Mouse (Mus musculus): Measurements from ENCODE around the gene Akap13. TPM values are rescaled to one million over a fixed set of nuclear protein-coding genes. Genes with fewer than 3 reads are reported as not detected.
A peak's percentile ranks its signal among the peaks of the same experiment; 100 is the strongest.

The Akap13 gene
- polyA plus RNA-seq, 1 experiment from 2014 or later = 33.4 TPM

DNA sequence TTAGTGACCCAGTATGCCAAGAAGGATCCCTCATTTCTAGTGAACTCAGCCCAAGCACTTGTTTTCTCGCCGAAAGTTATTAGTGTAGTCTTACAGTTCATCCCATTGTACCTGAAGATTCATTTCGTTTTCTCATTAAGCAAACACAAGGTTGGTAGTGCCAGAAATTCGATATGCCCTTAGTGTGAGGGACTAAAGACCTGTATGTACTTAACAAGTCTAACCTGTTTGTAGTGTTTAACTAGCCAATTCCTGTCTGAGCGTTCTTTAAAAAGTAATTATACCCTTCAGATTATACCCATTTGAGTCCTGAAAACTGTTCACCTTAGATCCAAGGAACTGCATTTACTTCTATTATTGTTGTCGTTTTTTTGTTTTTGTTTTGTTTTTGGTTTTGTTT lies 130.1 kb downstream of the Akap13 start:
- H3K4me2 ChIP-seq = no peak overlapping the region
- no peak for DNase-seq
- peak overlapping the region; percentile 69; the same call in 1 of the 2 replicates for H3K9ac ChIP-seq
- no peak overlapping the region for H3K4me3 ChIP-seq (replicated peaks)
- 72% methylated on average over 6 of the region's 6 CpGs for WGBS (ENCODE audit: insufficient replicate concordance)
- no peak for ATAC-seq (ENCODE audit: low read depth)
- H3K9me3 ChIP-seq (replicated peaks) = no peaks in the 10 kb centered on the region
- H3K27ac ChIP-seq = peak overlapping the region; percentile 64
- H3K36me3 ChIP-seq = peaks cover under 1% of the 10 kb centered on the region
- H3K27me3 ChIP-seq = no peaks in the 10 kb centered on the region
- peaks cover 77% of the 10 kb centered on the region for H3K4me1 ChIP-seq (replicated peaks)

DNA sequence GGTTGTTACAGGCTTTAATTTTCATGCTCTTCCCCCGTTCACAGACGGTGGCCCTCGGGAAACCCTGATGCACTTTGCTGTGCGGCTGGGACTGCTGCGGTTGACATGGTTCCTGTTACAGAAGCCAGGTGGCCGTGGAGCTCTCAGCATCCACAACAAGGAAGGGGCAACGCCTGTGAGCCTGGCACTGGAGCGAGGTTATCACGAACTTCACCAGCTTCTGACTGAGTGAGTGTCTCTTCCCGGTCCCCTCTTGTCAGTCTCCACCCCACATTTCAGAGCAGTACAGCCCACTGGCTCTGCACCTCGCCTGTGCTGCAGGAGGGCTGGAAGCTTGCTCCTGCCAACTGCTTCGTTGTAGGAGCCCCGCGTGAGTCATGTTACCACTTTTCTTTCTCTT lies 130.8 kb downstream of the Akap13 start:
- H3K9me3 ChIP-seq (replicated peaks) = no peaks in the 10 kb centered on the region
- peaks cover 5% of the 10 kb centered on the region; the same call in 1 of the 2 replicates for H3K36me3 ChIP-seq
- ATAC-seq (ENCODE audit: low read depth) (peak; percentile 91), DNase-seq (peak; percentile 64)
- peaks cover 82% of the 10 kb centered on the region for H3K4me1 ChIP-seq (replicated peaks)
- H3K4me2 ChIP-seq = peak overlapping the region; percentile 76
- peak overlapping the region; percentile 58 for H3K4me3 ChIP-seq (replicated peaks)
- peak overlapping the region; percentile 69 for H3K9ac ChIP-seq
- no peaks in the 10 kb centered on the region for H3K27me3 ChIP-seq
- 9% methylated on average over 14 of the region's 14 CpGs for WGBS (ENCODE audit: insufficient replicate concordance)
- H3K27ac ChIP-seq = peak overlapping the region; percentile 86

DNA sequence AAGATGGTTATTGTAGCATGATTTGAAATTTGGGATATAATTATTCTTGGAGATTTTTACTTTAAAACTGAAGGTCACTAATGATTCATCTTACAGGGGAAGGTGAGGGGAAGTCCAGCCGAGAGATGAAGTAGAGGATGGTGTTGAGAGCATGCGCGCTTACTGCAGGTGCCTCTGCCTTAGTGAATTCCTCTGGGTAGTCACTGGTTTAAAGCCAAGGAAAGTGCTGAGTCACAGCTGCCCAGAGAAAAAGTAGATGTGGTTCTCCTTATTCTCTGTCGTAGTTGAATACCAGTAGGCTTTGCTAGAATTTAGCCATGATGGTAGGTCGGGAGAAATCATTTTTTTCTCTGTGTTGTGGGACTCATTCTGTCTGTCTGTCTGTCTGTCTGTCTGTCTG lies 132.4 kb downstream of the Akap13 start:
- WGBS (ENCODE audit: insufficient replicate concordance) = 17% methylated on average over 5 of the region's 5 CpGs
- ATAC-seq (ENCODE audit: low read depth) (peak; percentile 75), DNase-seq (peak; percentile 69)
- Histone ChIP-seq H3K4me2 (peak overlapping the region; percentile 76), H3K9ac (peak overlapping the region; percentile 74), H3K4me3 (replicated peaks) (peak overlapping the region; percentile 58), H3K27ac (peak overlapping the region; percentile 88), H3K4me1 (replicated peaks) (peaks cover 79% of the 10 kb centered on the region), H3K36me3 (peaks cover 7% of the 10 kb centered on the region; the same call in 1 of the 2 replicates), H3K9me3 (replicated peaks) (no peaks in the 10 kb centered on the region), H3K27me3 (no peaks in the 10 kb centered on the region)

DNA sequence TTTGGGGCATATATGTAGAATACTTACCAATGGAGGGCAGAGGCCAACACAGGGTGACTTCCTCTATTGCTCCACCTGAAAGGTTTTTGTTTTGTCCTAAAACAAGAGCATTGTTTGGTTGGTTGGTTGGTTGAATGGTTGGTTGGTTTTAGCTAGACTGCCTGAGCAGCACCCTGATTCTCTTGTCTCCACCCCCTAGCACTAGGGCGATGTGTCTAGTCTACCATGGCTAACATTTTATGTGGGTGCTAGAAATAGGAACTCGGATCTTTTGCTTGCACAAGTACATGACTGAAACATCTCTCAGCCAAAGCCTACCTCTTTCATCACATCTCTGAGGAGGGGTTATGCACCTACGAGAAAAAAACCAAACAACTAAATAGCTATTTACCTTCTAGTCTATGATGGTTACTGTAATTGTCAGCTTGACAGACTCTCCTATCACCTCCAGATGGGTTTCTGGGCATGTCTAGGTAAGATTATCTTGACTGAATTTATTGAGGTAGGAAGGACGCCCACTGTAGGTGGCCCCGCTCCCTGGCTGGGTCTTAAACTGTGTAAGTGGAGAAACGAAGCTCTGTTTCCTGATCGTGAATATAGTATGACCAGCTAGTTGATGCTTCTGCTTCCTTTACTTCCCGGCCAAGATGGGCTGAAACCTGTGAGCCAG lies 134.1 kb downstream of the Akap13 start:
- Histone ChIP-seq H3K4me2 (peak overlapping the region; percentile 47), H3K27me3 (no peaks in the 10 kb centered on the region), H3K36me3 (peaks cover 7% of the 10 kb centered on the region; the same call in 1 of the 2 replicates), H3K27ac (peak overlapping the region; percentile 81), H3K9me3 (replicated peaks) (no peaks in the 10 kb centered on the region), H3K9ac (peak overlapping the region; percentile 36), H3K4me3 (replicated peaks) (peak overlapping the region; percentile 10; the same call in 1 of the 2 replicates), H3K4me1 (replicated peaks) (peaks cover 78% of the 10 kb centered on the region)
- DNase-seq (no peak), ATAC-seq (ENCODE audit: low read depth) (peak; percentile 58)
- 49% methylated on average over 8 of the region's 8 CpGs for WGBS (ENCODE audit: insufficient replicate concordance)

DNA sequence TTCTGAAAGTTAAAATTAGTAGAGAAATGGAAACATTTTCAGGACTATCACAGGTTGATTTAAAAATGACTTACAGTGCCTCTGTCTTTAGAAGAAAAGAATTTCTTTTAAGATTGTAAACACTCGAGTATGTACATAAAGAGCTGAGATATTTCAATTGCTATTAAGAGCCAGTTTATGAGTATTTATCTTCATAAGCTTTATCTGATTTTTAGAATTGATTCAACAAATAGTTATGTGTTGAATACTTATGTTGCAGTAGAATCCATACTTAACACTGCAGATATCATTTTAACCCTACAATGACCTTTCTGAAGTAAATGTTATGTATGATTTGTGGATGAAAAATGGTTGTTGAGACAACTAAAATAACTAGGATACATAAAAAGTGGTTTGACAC lies 136.6 kb downstream of the Akap13 start:
- ATAC-seq (ENCODE audit: low read depth) (no peak), DNase-seq (no peak)
- H3K4me2 ChIP-seq = no peak overlapping the region
- H3K9ac ChIP-seq = no peak overlapping the region
- 57% methylated on average over 1 of the region's 1 CpGs for WGBS (ENCODE audit: insufficient replicate concordance)
- peaks cover 75% of the 10 kb centered on the region for H3K4me1 ChIP-seq (replicated peaks)
- H3K36me3 ChIP-seq = peaks cover 7% of the 10 kb centered on the region; the same call in 1 of the 2 replicates
- no peaks in the 10 kb centered on the region for H3K27me3 ChIP-seq
- no peak overlapping the region for H3K27ac ChIP-seq
- no peak overlapping the region for H3K4me3 ChIP-seq (replicated peaks)
- H3K9me3 ChIP-seq (replicated peaks) = no peaks in the 10 kb centered on the region

DNA sequence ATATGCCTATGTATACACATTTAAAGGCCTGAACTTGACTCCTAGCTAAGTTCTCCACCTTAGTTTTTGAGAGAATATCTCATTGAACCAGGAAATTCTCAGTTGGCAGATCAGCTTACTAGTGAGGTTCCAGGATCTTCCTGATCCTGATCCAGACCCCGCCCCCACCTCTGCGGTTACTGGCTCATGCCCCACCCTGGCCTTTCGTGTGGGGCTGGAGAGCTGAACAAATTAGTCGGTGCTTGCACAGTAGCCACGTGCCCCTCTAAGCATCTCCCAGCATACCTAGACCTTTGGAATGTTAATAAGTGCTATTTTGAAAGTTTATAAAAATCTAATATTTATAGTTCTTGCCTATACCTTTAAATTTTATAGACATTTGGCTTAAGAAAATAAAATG lies 139.5 kb downstream of the Akap13 start:
- ATAC-seq (ENCODE audit: low read depth) (peak; percentile 85), DNase-seq (peak; percentile 67)
- Histone ChIP-seq H3K9ac (no peak overlapping the region), H3K36me3 (peaks cover 7% of the 10 kb centered on the region; the same call in 1 of the 2 replicates), H3K27me3 (no peaks in the 10 kb centered on the region), H3K4me2 (peak overlapping the region; percentile 28; the same call in 1 of the 2 replicates), H3K27ac (0 out of 2 replicates have a peak overlapping the region, but pooled peaks have one; percentile 30), H3K4me3 (replicated peaks) (no peak overlapping the region), H3K4me1 (replicated peaks) (peaks cover 65% of the 10 kb centered on the region), H3K9me3 (replicated peaks) (no peaks in the 10 kb centered on the region)
- WGBS (ENCODE audit: insufficient replicate concordance) = 17% methylated on average over 5 of the region's 5 CpGs

DNA sequence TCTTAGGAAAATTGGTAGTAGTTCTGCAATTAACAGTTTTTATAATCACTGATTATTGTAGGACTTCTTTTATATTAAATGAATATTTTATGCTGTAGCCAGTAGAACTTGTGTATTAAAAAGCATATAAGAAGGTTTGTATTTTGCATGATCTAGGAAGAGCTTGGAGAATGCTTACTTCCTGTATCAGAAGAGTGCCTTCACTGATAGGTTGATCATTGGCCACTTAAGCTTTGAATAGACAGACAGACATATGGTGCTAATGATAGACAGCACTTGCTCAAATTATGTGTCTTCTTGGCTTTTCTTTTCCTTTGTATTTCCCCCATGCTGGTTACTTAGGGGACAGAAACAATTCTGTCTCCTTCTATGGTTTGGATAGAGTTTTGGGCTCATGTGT lies 139.9 kb downstream of the Akap13 start:
- no peaks in the 10 kb centered on the region for H3K9me3 ChIP-seq (replicated peaks)
- H3K9ac ChIP-seq = peak overlapping the region; percentile 0; the same call in 1 of the 2 replicates
- H3K4me3 ChIP-seq (replicated peaks) = no peak overlapping the region
- ATAC-seq (ENCODE audit: low read depth) (peak; percentile 62), DNase-seq (no peak)
- H3K27ac ChIP-seq = peak overlapping the region; percentile 84
- H3K4me1 ChIP-seq (replicated peaks) = peaks cover 61% of the 10 kb centered on the region
- H3K36me3 ChIP-seq = peaks cover 7% of the 10 kb centered on the region; the same call in 1 of the 2 replicates
- H3K4me2 ChIP-seq = peak overlapping the region; percentile 66
- no peaks in the 10 kb centered on the region for H3K27me3 ChIP-seq

DNA sequence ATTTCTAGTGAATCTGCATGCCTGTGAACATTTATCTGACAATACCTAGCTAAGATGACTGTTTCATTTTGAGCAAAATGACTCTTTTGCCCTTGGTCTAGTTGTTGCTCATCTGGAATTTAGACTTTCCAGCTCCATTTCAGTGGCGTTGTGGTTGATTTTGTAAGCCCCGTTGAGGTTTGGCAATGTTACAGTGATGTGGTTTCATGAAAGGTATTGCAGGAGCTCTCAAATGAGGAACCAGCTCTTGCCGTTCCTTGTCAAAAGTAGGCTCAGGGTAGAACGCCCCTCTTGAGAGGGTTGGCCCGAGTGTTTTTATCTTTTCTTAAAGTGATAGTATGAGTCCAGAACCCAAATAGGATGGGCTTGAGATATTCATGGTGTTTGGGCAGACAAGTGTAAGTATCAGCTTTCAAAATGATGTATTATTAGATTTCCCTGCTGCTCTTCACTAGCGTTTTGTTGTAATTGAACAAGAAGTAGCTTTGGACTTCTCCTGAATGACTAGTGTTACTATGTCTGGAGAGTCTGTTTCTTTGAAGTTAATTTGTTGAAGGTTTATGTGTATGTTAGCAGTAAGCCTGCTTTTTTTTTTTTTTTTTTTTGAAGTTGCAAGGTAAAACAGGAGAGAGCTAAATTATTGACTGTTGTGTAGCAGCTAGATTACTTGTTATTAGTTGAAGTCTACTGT lies 140.9 kb downstream of the Akap13 start:
- H3K4me1 ChIP-seq (replicated peaks) = peaks cover 56% of the 10 kb centered on the region
- WGBS (ENCODE audit: insufficient replicate concordance) = 7% methylated on average over 6 of the region's 6 CpGs
- peak overlapping the region; percentile 84 for H3K27ac ChIP-seq
- DNase-seq (no peak), ATAC-seq (ENCODE audit: low read depth) (peak; percentile 72)
- no peaks in the 10 kb centered on the region for H3K9me3 ChIP-seq (replicated peaks)
- peak overlapping the region; percentile 33 for H3K4me3 ChIP-seq (replicated peaks)
- peak overlapping the region; percentile 56 for H3K9ac ChIP-seq
- H3K4me2 ChIP-seq = peak overlapping the region; percentile 66
- H3K27me3 ChIP-seq = no peaks in the 10 kb centered on the region
- 0 out of 2 replicates have a peak, but pooled peaks cover 1% of the 10 kb centered on the region for H3K36me3 ChIP-seq

DNA sequence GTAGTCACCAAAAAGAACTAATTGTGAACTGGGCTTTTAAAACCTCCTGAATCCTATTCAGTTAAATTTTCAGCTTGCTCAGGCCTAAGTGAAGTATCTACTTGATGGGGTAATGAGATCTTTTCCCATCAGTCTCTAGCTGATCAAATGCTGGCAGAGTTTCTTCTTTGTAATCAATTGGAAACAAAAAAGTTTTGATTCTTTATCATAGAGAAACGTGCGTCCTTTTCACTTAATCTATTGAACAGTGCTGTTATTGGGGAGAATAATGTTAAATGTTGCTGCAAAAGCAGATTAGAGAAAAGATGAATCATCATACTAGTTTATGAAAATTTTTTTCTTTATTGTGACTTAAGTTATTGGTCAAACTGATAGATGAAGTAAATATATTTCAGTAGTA lies 142.5 kb downstream of the Akap13 start:
- ATAC-seq (ENCODE audit: low read depth) (peak; percentile 53), DNase-seq (no peak)
- WGBS (ENCODE audit: insufficient replicate concordance) = 21% methylated on average over 2 of the region's 2 CpGs
- Histone ChIP-seq H3K9ac (no peak overlapping the region), H3K4me3 (replicated peaks) (no peak overlapping the region), H3K4me2 (no peak overlapping the region), H3K27me3 (no peaks in the 10 kb centered on the region), H3K27ac (peak overlapping the region; percentile 47; the same call in 1 of the 2 replicates), H3K4me1 (replicated peaks) (peaks cover 46% of the 10 kb centered on the region), H3K36me3 (peaks cover 2% of the 10 kb centered on the region; the same call in 1 of the 2 replicates), H3K9me3 (replicated peaks) (no peaks in the 10 kb centered on the region)

DNA sequence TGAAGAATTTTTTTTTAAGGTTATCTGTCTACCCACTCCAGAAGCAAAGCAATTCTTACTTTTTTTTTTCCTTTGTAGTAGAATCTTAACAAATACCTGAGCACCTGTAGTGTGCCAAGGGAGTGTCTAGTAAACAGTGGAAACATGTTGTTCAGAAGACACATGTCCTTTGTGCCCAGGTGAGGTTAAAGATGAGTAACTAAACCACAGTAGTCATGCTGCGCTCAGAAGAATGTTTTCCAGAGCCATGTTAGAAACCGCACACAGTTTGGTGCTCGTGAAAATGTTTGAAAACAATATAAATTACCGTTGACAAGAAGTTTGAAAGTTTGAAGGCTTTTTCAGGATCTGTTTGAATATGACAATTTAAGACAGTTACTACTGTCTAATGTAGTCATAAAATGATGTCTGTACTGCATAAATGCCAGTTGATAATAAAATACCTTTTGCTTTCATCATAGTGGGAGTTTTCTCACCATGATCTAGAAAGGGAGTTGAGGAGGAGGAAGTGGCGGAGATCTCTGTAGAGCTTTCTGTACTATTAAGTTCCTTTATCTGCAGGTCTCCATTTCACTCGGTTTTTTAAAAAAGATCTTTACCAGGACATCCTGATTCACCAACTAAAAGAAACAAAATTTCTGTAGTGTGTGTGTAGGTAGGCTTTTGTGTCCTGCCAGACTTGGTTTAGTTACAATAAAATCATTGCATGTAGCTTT lies 145.2 kb downstream of the Akap13 start:
- Histone ChIP-seq H3K9ac (no peak overlapping the region), H3K4me3 (replicated peaks) (no peak overlapping the region), H3K4me1 (replicated peaks) (peaks cover 29% of the 10 kb centered on the region), H3K9me3 (replicated peaks) (no peaks in the 10 kb centered on the region), H3K27me3 (no peaks in the 10 kb centered on the region), H3K36me3 (peaks cover 14% of the 10 kb centered on the region), H3K27ac (no peak overlapping the region), H3K4me2 (no peak overlapping the region)
- WGBS (ENCODE audit: insufficient replicate concordance) = 62% methylated on average over 6 of the region's 6 CpGs
- no peak for DNase-seq
- no peak for ATAC-seq (ENCODE audit: low read depth)

DNA sequence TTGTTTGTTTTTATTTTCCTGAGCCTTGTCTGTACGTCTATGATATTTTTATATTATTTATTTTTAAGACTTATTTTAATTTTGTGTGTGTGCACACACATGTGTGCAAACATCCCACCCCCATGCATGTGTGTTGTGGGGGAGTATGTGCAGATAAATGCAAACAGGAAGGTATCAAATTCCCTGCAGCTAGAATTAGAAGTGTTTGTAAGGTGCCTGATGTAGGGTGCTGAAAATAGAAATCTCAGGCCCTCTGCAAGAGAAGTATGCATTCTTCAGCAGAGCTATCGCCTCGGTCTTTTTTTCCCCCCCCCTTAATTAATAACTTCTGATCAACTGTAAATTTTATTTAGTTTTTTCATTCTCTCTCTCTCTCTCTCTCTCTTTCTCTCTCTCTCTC lies 151.9 kb downstream of the Akap13 start:
- no peak overlapping the region for H3K27ac ChIP-seq
- H3K4me3 ChIP-seq (replicated peaks) = no peak overlapping the region
- ATAC-seq (ENCODE audit: low read depth) (no peak), DNase-seq (no peak)
- no peaks in the 10 kb centered on the region for H3K9me3 ChIP-seq (replicated peaks)
- H3K4me2 ChIP-seq = no peak overlapping the region
- peaks cover 51% of the 10 kb centered on the region for H3K36me3 ChIP-seq
- H3K9ac ChIP-seq = no peak overlapping the region
- WGBS (ENCODE audit: insufficient replicate concordance) = 72% methylated on average over 3 of the region's 3 CpGs
- H3K27me3 ChIP-seq = no peaks in the 10 kb centered on the region
- peaks cover 38% of the 10 kb centered on the region for H3K4me1 ChIP-seq (replicated peaks)

All from liver, embryonic 13.5 days (tissue).